22 mouse cellular contexts compared by ENCODE assay signal in genomic region chr1:105556078-105556477, GRCm38 (mm10).
DNase-seq lines count a peak whose midpoint lies in the region; ATAC-seq and TF ChIP-seq lines count a peak whose summit lies in the region.
"Had no signal": no experiment of that assay in that cellular context is flagged by ENCODE, and none has a peak within 500 bp of the region (broad histone marks: within the 10 kb centered on the region; RNA-seq: fewer than 3 reads in every experiment).

No protein-coding gene starts in this region.

- H3K9me3 ChIP-seq in liver, postnatal 0 days (ENCODE audit: low read length): no peaks in the 10 kb centered on the region
- no peaks in the 10 kb centered on the region for H3K9me3 ChIP-seq in intestine, embryonic 15.5 days
- H3K9me3 ChIP-seq in intestine, embryonic 16.5 days (ENCODE audit: control insufficient read depth, low read length): no peaks in the 10 kb centered on the region
- no peaks in the 10 kb centered on the region for H3K9me3 ChIP-seq in intestine, postnatal 0 days (ENCODE audit: control insufficient read depth)
- H3K9me3 ChIP-seq in heart, embryonic 12.5 days (replicated peaks): no peaks in the 10 kb centered on the region
- H3K9me3 ChIP-seq: G1E had no signal

- H3K27ac ChIP-seq in liver, adult 2 months (replicated peaks; ENCODE audit: insufficient read depth, low read depth, low read length): no peak overlapping the region
- H3K27ac ChIP-seq in liver, postnatal 0 days (ENCODE audit: low read depth): no peak overlapping the region
- no peak overlapping the region for H3K27ac ChIP-seq in intestine, embryonic 15.5 days
- no peak overlapping the region for H3K27ac ChIP-seq in intestine, embryonic 16.5 days (ENCODE audit: low read length)
- no peak overlapping the region for H3K27ac ChIP-seq in intestine, postnatal 0 days (ENCODE audit: low read depth, low read length)
- no peak overlapping the region for H3K27ac ChIP-seq in heart, embryonic 12.5 days (ENCODE audit: poor library complexity, severe bottlenecking)
- H3K27ac ChIP-seq in kidney, adult 2 months (ENCODE audit: insufficient read depth, low read depth, low read length): no peak overlapping the region

- H3K4me3 ChIP-seq in liver, adult 2 months (ENCODE audit: insufficient read depth, low read depth, low read length): no peak overlapping the region
- H3K4me3 ChIP-seq in liver, postnatal 0 days (ENCODE audit: low read depth, low read length): no peak overlapping the region
- H3K4me3 ChIP-seq in intestine, embryonic 15.5 days (replicated peaks): no peak overlapping the region
- no peak overlapping the region for H3K4me3 ChIP-seq in intestine, embryonic 16.5 days (ENCODE audit: low read length)
- no peak overlapping the region for H3K4me3 ChIP-seq in intestine, postnatal 0 days (ENCODE audit: low read depth, low read length)
- H3K4me3 ChIP-seq in heart, embryonic 12.5 days: no peak overlapping the region
- H3K4me3 ChIP-seq in kidney, adult 2 months (ENCODE audit: insufficient read depth, low read depth, low read length): no peak overlapping the region

- no peaks in the 10 kb centered on the region for H3K27me3 ChIP-seq in liver, adult 2 months (ENCODE audit: control insufficient read depth, insufficient read depth, low read length)
- no peaks in the 10 kb centered on the region for H3K27me3 ChIP-seq in liver, postnatal 0 days (ENCODE audit: insufficient read depth, low read length)
- H3K27me3 ChIP-seq in intestine, embryonic 15.5 days (replicated peaks): no peaks in the 10 kb centered on the region
- H3K27me3 ChIP-seq in intestine, embryonic 16.5 days (replicated peaks; ENCODE audit: control insufficient read depth, insufficient read depth, low read length): no peaks in the 10 kb centered on the region
- no peaks in the 10 kb centered on the region for H3K27me3 ChIP-seq in intestine, postnatal 0 days (replicated peaks; ENCODE audit: control insufficient read depth, insufficient read depth, low read length)
- no peaks in the 10 kb centered on the region for H3K27me3 ChIP-seq in heart, embryonic 12.5 days (replicated peaks)
- no peaks in the 10 kb centered on the region; the same call in 1 of the 2 replicates for H3K27me3 ChIP-seq in kidney, adult 2 months (replicated peaks; ENCODE audit: control insufficient read depth, insufficient read depth, low read length)
- H3K27me3 ChIP-seq: CH12.LX, Patski had no signal

- no peak overlapping the region for H3K4me2 ChIP-seq in liver, postnatal 0 days (ENCODE audit: low read depth, low read length)
- no peak overlapping the region for H3K4me2 ChIP-seq in intestine, embryonic 15.5 days (replicated peaks)
- no peak overlapping the region for H3K4me2 ChIP-seq in intestine, embryonic 16.5 days (ENCODE audit: low read depth, low read length)
- H3K4me2 ChIP-seq in intestine, postnatal 0 days (replicated peaks; ENCODE audit: low read depth): no peak overlapping the region
- no peak overlapping the region for H3K4me2 ChIP-seq in heart, embryonic 12.5 days

- H3K36me3 ChIP-seq in liver, adult 2 months (ENCODE audit: control insufficient read depth, insufficient read depth, low read length): peaks cover 15% of the 10 kb centered on the region; the same call in 1 of the 2 replicates
- peaks cover 5% of the 10 kb centered on the region for H3K36me3 ChIP-seq in liver, postnatal 0 days (replicated peaks; ENCODE audit: insufficient read depth, low read length)
- no peaks in the 10 kb centered on the region for H3K36me3 ChIP-seq in intestine, embryonic 15.5 days
- H3K36me3 ChIP-seq in intestine, embryonic 16.5 days (ENCODE audit: control insufficient read depth, insufficient read depth, low read length): no peaks in the 10 kb centered on the region
- H3K36me3 ChIP-seq in intestine, postnatal 0 days (ENCODE audit: control insufficient read depth, insufficient read depth): no peaks in the 10 kb centered on the region
- H3K36me3 ChIP-seq in heart, embryonic 12.5 days: peaks cover 4% of the 10 kb centered on the region; the same call in 1 of the 2 replicates
- no peaks in the 10 kb centered on the region for H3K36me3 ChIP-seq in kidney, adult 2 months (ENCODE audit: control insufficient read depth, insufficient read depth, low read length)

- H3K79me2 ChIP-seq in liver, adult 2 months (ENCODE audit: control insufficient read depth, insufficient read depth, low read length): no peaks in the 10 kb centered on the region

- no peaks in the 10 kb centered on the region for H3K4me1 ChIP-seq in liver, adult 2 months (ENCODE audit: control insufficient read depth, insufficient read depth, low read length)
- H3K4me1 ChIP-seq in liver, postnatal 0 days (ENCODE audit: insufficient read depth): no peaks in the 10 kb centered on the region
- H3K4me1 ChIP-seq in intestine, embryonic 15.5 days (replicated peaks): no peaks in the 10 kb centered on the region
- no peaks in the 10 kb centered on the region for H3K4me1 ChIP-seq in intestine, embryonic 16.5 days (ENCODE audit: control insufficient read depth, insufficient read depth, low read length)
- H3K4me1 ChIP-seq in intestine, postnatal 0 days (replicated peaks; ENCODE audit: control insufficient read depth, insufficient read depth, low read length): no peaks in the 10 kb centered on the region
- no peaks in the 10 kb centered on the region for H3K4me1 ChIP-seq in heart, embryonic 12.5 days (replicated peaks)
- no peaks in the 10 kb centered on the region for H3K4me1 ChIP-seq in kidney, adult 2 months (ENCODE audit: control insufficient read depth, insufficient read depth, low read length)

- peak; percentile 7 for DNase-seq in liver, adult 2 months (ENCODE audit: extremely low read depth, low read depth, low spot score)
- no peak for DNase-seq in liver, postnatal 0 days
- no peak for DNase-seq in kidney, adult 2 months
- no peak for DNase-seq in embryo, embryonic 10 days (ENCODE audit: low spot score)
- DNase-seq: adrenal gland, adult 2 months; adrenal gland, adult 8-10 months; adrenal gland, postnatal 10 days; adrenal gland, postnatal 14 days; adrenal gland, postnatal 25 days; adrenal gland, postnatal 36 days; B cell, adult 2 months; cerebellum, adult 11 months; cerebellum, adult 11-12 months had no signal

- no peak for TF ChIP-seq CTCF in liver, adult 2 months (IDR thresholded peaks at IDR 0.05; ENCODE audit: low read depth, low read length)
- no peak for TF ChIP-seq CTCF in liver, postnatal 0 days (IDR thresholded peaks at IDR 0.05; ENCODE audit: low read depth)
- no peak for TF ChIP-seq CTCF in intestine, postnatal 0 days (IDR thresholded peaks at IDR 0.05; ENCODE audit: low read depth)
- no peak for TF ChIP-seq CTCF in kidney, adult 2 months (conservative IDR thresholded peaks at IDR 0.05; ENCODE audit: insufficient read depth, insufficient read length, low read depth, low read length)

- ATAC-seq in liver, postnatal 0 days: no peak
- ATAC-seq in intestine, embryonic 15.5 days: 0 out of 2 replicates have a peak, but pooled peaks have one; percentile 36
- 0 out of 2 replicates have a peak, but pooled peaks have one; percentile 64 for ATAC-seq in intestine, embryonic 16.5 days
- peak; percentile 75; the same call in 1 of the 2 replicates for ATAC-seq in intestine, postnatal 0 days
- no peak for ATAC-seq in heart, embryonic 12.5 days (ENCODE audit: insufficient number of reproducible peaks, low FRiP score)
- ATAC-seq: activated CD4-positive, CD25-positive, alpha-beta regulatory T cell, adult 4 months; CD4-positive, CD25-positive, alpha-beta regulatory T cell, adult 4 months; Patski had no signal

- H3K9ac ChIP-seq in liver, adult 2 months (ENCODE audit: low read depth, low read length): no peak overlapping the region
- no peak overlapping the region for H3K9ac ChIP-seq in liver, postnatal 0 days (replicated peaks)
- H3K9ac ChIP-seq in intestine, embryonic 15.5 days: no peak overlapping the region
- no peak overlapping the region for H3K9ac ChIP-seq in intestine, embryonic 16.5 days (ENCODE audit: low read depth, low read length)
- no peak overlapping the region for H3K9ac ChIP-seq in intestine, postnatal 0 days (ENCODE audit: low read depth, low read length)
- H3K9ac ChIP-seq in heart, embryonic 12.5 days: no peak overlapping the region

- no peak for TF ChIP-seq EP300 in liver, postnatal 0 days (IDR thresholded peaks at IDR 0.05; ENCODE audit: low read depth)

- no peak for TF ChIP-seq POLR2A in liver, adult 2 months (IDR thresholded peaks at IDR 0.05; ENCODE audit: extremely low read depth, insufficient read depth, low read length)
- TF ChIP-seq POLR2A in kidney, adult 2 months (IDR thresholded peaks at IDR 0.05; ENCODE audit: low read depth, low read length): no peak

Comparison
In these comparisons a context has a peak if more than half of its experiments do, and no peak if none do; other contexts are left out.
1. ATAC-seq: peak in intestine, embryonic 15.5 days (single experiment), intestine, embryonic 16.5 days (single experiment) and intestine, postnatal 0 days (single experiment); none in liver, postnatal 0 days (single experiment) and heart, embryonic 12.5 days (single experiment).